Mouse (Mus musculus): ENCODE measurements around the gene Lhpp.
"Not testable (repeated sequence)": the region's sequence is repeated elsewhere in the genome, so short reads cannot be mapped to it uniquely, and the experiment has no call there.

The Lhpp gene

GRCm38 (mm10) chr7:132646514-132646913, 36.1 kb downstream of the Lhpp start:
- no peak for DNase-seq (ENCODE audit: low spot score)

GRCm38 (mm10) chr7:132654412-132654811, 44.0 kb downstream of the Lhpp start:
- no peak for DNase-seq (ENCODE audit: low spot score)

GRCm38 (mm10) chr7:132656075-132656474, 45.6 kb downstream of the Lhpp start:
- peak; percentile 68 for DNase-seq (ENCODE audit: low spot score)

- DNase-seq (ENCODE audit: low spot score): peak; percentile 47
Observed at GRCm38 (mm10) chr7:132656548-132656947, 46.1 kb downstream of the Lhpp start.

GRCm38 (mm10) chr7:132657371-132658057, 47.1 kb downstream of the Lhpp start:
- no peak for DNase-seq (ENCODE audit: low spot score)

- no peak for DNase-seq (ENCODE audit: low spot score)
Observed at GRCm38 (mm10) chr7:132658058-132658450, 47.6 kb downstream of the Lhpp start.

GRCm38 (mm10) chr7:132658688-132659087, 48.2 kb downstream of the Lhpp start:
- DNase-seq (ENCODE audit: low spot score): no peak

- DNase-seq (ENCODE audit: low spot score): no peak
Observed at GRCm38 (mm10) chr7:132659633-132660032, 49.2 kb downstream of the Lhpp start.

- DNase-seq (ENCODE audit: low spot score): not testable (repeated sequence)
Observed at GRCm38 (mm10) chr7:132662831-132663230, 52.4 kb downstream of the Lhpp start.

GRCm38 (mm10) chr7:132664815-132665214, 54.4 kb downstream of the Lhpp start:
- DNase-seq (ENCODE audit: low spot score): no peak

GRCm38 (mm10) chr7:132665664-132666382, 55.4 kb downstream of the Lhpp start:
- no peak for DNase-seq (ENCODE audit: low spot score)

GRCm38 (mm10) chr7:132666516-132666915, 56.1 kb downstream of the Lhpp start:
- DNase-seq (ENCODE audit: low spot score): no peak

- no peak for DNase-seq (ENCODE audit: low spot score)
Observed at GRCm38 (mm10) chr7:132668604-132669003, 58.2 kb downstream of the Lhpp start.

- DNase-seq (ENCODE audit: low spot score): no peak
Observed at GRCm38 (mm10) chr7:132669999-132670862, 59.8 kb downstream of the Lhpp start.

- no peak for DNase-seq (ENCODE audit: low spot score)
Observed at GRCm38 (mm10) chr7:132670863-132671165, 60.4 kb downstream of the Lhpp start.

GRCm38 (mm10) chr7:132672481-132672959, 62.1 kb downstream of the Lhpp start:
- no peak for DNase-seq (ENCODE audit: low spot score)

GRCm38 (mm10) chr7:132673931-132674755, 63.7 kb downstream of the Lhpp start:
- DNase-seq (ENCODE audit: low spot score): peak; percentile 43

GRCm38 (mm10) chr7:132675922-132676321, 65.5 kb downstream of the Lhpp start:
- no peak for DNase-seq (ENCODE audit: low spot score)

- DNase-seq (ENCODE audit: low spot score): no peak
Observed at GRCm38 (mm10) chr7:132679117-132679516, 68.7 kb downstream of the Lhpp start.

- no peak for DNase-seq (ENCODE audit: low spot score)
Observed at GRCm38 (mm10) chr7:132679549-132679948, 69.1 kb downstream of the Lhpp start.

GRCm38 (mm10) chr7:132681296-132681695, 70.9 kb downstream of the Lhpp start:
- no peak for DNase-seq (ENCODE audit: low spot score)

GRCm38 (mm10) chr7:132681831-132682230, 71.4 kb downstream of the Lhpp start:
- no peak for DNase-seq (ENCODE audit: low spot score)
